Mouse (Mus musculus): ENCODE measurements around the gene Actl6b. TPM values are rescaled to one million over a fixed set of nuclear protein-coding genes. Genes with fewer than 3 reads are reported as not detected.

Gene Actl6b
- polyA plus RNA-seq, 1 experiment from 2014 or later = not detected

DNA sequence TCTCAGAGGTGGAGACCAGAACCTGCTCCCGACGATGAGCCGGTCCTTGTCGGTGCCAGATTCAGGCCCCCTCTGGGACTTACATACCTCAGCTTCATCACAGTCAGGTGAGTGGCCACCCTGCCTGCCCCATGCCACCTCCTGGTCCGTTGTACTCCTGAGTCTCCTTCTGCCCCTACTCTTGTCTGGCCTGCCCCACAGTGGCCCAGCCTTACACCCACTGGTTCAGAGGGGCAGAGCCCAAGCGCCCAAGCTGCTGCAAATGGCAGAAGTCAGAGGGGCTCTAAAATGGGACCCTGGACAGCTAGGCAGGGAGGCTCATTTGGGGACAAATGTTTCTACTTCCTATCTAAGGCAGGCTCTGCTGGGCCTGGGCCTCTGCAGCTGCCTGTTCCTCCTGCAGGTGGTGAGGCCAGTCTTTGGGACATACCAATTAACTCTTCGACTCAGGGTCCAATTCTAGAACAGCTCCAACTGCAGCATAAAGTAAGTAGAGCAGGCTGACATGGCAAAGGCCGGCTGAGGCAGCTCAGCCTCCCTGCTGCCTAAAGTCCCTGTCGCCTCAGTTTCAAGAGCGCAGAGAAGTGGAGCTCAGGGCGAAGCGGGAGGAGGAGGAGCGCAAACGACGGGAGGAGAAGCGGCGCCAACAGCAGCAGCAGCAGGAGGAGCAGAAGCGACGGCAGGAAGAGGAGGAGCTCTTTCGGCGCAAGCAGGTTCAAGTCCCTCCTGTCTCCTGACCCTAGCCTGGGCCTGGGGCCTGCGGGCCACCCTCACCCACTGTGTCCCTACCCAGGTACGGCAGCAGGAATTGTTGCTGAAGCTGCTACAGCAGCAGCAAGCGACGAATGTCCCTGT is 29.7 kb upstream of the Actl6b start:
- Histone ChIP-seq H3K4me3 (ENCODE audit: inconsistent target) (no peak overlapping the region), H3K36me3 (ENCODE audit: inconsistent target) (peaks cover 80% of the 10 kb centered on the region), H3K79me2 (ENCODE audit: inconsistent target) (peaks cover 17% of the 10 kb centered on the region), H3K27ac (no peak overlapping the region)
- 94% methylated on average over 25 of the region's 25 CpGs for WGBS (ENCODE audit: missing documents)

DNA sequence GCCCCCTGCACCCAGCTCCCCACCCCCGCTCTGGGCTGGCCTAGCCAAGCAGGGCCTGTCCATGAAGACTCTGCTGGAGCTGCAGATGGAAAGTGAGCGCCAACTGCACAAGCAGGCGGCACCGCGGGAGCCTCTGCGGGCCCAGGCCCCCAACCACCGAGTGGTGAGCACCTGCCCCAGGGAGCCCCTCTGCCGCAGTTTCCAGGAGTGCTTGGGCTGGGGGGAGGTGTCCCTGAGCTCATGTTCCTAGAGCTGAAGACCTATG is 29.1 kb upstream of the Actl6b start:
- 92% methylated on average over 8 of the region's 8 CpGs for WGBS (ENCODE audit: missing documents)
- peaks cover 80% of the 10 kb centered on the region for H3K36me3 ChIP-seq (ENCODE audit: inconsistent target)
- no peak overlapping the region for H3K27ac ChIP-seq
- H3K4me3 ChIP-seq (ENCODE audit: inconsistent target) = no peak overlapping the region
- peaks cover 17% of the 10 kb centered on the region for H3K79me2 ChIP-seq (ENCODE audit: inconsistent target)

DNA sequence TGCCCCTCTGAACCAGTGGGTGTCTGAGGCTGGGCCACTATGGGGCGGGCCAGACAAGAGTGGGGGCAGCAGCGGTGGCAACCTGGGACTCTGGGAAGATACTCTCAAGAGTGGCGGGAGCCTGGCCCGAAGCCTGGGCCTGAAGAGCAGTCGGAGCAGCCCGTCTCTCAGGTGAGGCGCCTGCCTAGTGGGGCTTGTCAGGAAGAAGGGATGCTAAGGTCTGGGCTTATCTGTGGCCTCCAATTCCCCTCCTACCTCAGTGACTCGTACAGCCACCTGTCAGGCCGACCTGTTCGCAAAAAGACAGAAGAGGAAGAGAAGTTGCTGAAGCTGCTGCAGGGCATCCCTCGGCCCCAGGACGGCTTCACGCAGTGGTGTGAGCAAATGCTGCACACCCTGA is 28.6 kb upstream of the Actl6b start:
- Histone ChIP-seq H3K79me2 (ENCODE audit: inconsistent target) (peaks cover 22% of the 10 kb centered on the region), H3K4me3 (ENCODE audit: inconsistent target) (no peak overlapping the region), H3K27ac (no peak overlapping the region), H3K36me3 (ENCODE audit: inconsistent target) (peaks cover 80% of the 10 kb centered on the region)
- 90% methylated on average over 12 of the region's 13 CpGs for WGBS (ENCODE audit: missing documents)

DNA sequence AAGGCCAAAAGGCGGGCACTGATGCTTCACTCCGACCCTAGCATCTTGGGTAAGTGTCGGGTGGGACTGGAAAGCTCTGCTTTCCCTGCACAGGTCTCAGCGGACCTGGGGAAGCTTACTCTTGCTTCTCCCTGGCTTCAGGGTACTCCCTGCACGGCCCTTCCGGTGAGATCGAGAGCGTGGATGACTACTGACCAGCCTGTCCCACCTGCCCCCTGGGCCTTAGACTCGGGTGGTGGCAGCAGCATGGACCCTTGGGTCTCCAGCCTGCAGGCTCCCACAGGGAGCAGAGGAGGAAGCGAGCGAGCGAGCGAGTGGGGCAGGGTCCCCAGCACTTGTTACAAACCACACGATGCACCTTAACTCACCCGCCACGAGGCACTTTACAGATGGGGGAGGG is 27.8 kb upstream of the Actl6b start:
- Histone ChIP-seq H3K36me3 (ENCODE audit: inconsistent target) (peaks cover 79% of the 10 kb centered on the region), H3K79me2 (ENCODE audit: inconsistent target) (peaks cover 30% of the 10 kb centered on the region), H3K27ac (no peak overlapping the region), H3K4me3 (ENCODE audit: inconsistent target) (no peak overlapping the region)
- WGBS (ENCODE audit: missing documents) = 95% methylated on average over 9 of the region's 16 CpGs

DNA sequence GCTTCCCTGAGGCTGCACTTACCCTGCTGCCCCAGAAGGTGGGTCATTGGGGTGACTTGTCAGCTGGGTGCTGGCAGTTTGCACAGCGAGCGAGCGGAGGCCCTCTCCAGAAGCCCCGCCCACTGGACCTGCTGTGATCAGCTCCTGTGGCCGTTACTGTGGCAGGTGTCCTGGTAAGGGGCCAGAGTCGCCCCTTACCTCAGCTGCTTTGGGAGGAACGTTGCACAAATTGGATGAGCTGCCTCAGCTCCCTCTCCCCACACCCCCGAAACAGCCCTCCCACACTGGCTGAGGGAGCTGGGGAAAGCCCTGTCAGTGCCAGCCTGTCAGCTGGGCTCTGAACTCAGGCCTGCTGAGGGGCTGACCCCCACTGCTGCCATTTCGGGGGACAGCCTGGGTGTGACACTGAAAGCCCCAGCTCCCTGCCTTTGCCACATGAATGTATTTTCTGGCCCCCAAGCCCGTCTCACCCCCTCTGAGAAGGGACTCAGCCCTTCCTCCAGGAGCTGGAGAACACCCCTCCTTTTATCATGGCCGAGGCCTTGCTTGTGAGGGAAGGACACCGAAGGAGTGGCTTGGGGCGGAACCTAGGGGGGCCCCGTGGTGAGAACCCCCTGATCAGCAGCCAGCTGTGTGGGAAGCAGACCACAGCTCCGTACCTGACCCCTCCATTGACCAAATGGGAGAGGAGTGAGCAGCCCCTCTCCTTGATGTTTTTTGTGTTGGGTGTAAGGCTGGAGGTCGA is 27.0 kb upstream of the Actl6b start:
- Histone ChIP-seq H3K4me3 (ENCODE audit: inconsistent target) (no peak overlapping the region), H3K36me3 (ENCODE audit: inconsistent target) (peaks cover 71% of the 10 kb centered on the region), H3K79me2 (ENCODE audit: inconsistent target) (peaks cover 39% of the 10 kb centered on the region), H3K27ac (no peak overlapping the region)
- 66% methylated on average over 16 of the region's 16 CpGs for WGBS (ENCODE audit: missing documents)

DNA sequence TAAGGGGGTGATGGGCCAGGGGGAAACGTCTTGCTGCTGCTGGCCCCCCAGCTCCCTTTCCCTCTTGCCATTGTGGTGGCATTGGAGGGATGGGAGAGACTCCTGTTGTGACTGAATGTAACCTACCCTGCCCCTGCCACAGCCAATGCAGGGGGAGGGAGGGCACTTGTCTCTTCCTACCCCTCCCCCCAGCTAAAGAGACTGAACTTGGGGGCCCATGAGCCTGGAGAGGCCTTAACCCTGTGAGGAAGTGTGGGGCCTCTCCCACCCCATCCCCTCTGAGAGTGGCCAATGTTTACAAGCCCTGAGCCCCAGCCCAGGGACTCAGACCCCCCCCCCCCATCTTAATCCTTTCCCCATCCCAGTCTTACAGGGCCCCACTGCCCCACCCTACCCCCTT is 25.9 kb upstream of the Actl6b start:
- Histone ChIP-seq H3K79me2 (ENCODE audit: inconsistent target) (peaks cover 50% of the 10 kb centered on the region), H3K27ac (no peak overlapping the region), H3K4me3 (ENCODE audit: inconsistent target) (no peak overlapping the region), H3K36me3 (ENCODE audit: inconsistent target) (peaks cover 60% of the 10 kb centered on the region)
- WGBS (ENCODE audit: missing documents) = 85% methylated on average over 1 of the region's 1 CpGs

DNA sequence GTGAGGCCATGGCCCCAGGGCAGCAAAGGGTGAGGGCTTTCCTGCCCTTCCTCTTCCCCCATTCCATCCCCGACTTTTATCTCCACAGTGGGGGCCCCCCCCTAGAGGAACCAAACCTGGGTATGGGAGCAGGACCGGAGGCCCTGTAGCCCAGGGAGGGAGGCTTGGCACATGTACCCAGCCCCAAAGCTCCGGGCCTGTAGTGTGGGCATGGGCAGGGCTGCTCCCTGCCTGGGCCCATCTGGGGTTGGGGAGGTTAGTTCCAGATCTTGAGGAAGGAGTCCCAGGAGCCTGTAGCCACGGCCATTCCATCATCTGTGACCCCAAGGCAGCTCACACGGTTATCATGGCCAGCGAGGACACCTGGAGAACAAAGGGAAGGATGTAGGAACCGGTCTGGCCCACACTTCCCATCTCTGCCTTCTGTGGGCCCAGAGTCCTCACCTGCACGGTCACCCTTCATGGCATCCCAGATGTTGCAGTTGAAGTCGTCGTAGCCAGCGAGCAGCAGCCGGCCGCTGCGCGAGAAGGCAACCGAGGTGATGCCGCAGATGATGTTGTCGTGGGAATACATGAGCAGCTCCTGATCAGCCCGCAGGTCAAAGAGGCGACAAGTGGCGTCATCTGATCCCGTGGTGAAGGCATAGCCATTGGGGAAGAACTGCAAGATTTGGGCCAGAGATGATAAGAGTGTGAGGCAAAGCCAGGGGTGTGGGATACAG is 24.9 kb upstream of the Actl6b start:
- Histone ChIP-seq H3K27ac (no peak overlapping the region), H3K79me2 (ENCODE audit: inconsistent target) (peaks cover 55% of the 10 kb centered on the region), H3K36me3 (ENCODE audit: inconsistent target) (peaks cover 54% of the 10 kb centered on the region), H3K4me3 (ENCODE audit: inconsistent target) (no peak overlapping the region)
- WGBS (ENCODE audit: missing documents) = 88% methylated on average over 22 of the region's 22 CpGs

DNA sequence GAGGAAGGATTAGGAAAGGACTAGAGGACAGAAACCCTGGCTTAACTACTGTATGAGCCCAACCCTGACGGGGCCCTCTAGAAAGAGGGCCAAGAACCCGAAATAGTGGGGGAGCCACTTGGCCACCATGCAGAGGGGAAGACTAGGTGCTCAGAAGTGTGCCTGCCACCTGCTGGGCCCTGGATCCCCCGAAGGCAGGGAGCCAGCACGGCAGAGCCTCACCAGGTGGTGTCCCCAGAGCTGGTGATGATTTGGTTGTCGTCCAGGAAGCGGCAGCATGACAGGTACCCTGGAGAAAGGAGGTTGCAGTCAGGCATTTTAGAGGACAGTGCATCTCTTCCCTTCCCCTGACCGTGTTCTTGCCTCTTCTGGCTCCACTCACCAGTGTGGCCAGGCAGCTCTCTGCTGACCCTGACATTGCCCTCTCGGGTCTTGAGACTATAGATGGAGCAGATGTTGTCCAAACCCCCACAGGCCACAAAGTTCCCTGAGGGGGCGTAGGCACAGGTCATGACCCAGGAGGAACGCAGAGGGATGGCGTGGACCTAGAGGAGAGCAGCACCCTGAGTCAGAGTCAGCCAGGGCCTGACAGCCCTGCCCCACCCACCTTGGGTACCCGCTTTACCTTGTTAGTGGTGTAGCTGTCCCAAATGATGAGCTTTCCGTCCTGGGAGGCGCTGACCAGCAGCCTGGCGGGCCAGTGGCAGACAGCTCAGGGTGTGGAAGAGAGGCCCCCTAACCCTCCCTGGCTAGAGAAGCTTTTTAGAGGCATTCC is 23.9 kb upstream of the Actl6b start:
- WGBS (ENCODE audit: missing documents) = 82% methylated on average over 13 of the region's 15 CpGs
- peaks cover 50% of the 10 kb centered on the region for H3K36me3 ChIP-seq (ENCODE audit: inconsistent target)
- no peak overlapping the region for H3K27ac ChIP-seq
- H3K4me3 ChIP-seq (ENCODE audit: inconsistent target) = no peak overlapping the region
- peaks cover 55% of the 10 kb centered on the region for H3K79me2 ChIP-seq (ENCODE audit: inconsistent target)

DNA sequence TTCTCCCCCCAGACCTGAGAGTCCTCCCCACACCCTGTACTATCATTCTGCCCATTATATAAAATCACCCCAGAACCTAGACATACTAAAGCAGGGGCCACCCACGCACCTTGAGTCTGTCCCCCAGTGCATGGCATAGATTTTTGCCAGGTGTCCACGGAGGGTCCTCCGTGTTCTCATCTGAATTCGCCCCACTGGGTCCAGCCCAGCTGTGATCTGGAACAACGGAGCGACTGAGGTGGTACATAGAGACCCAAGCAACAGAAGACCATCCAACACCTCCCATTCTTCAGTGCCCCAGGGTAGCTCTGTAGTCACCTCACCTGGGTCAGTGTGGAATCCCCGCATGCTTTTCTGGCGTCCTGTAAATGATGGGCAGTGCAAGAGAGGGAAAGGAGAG is 23.2 kb upstream of the Actl6b start:
- Histone ChIP-seq H3K27ac (no peak overlapping the region), H3K4me3 (ENCODE audit: inconsistent target) (peak overlapping the region; percentile 97), H3K79me2 (ENCODE audit: inconsistent target) (peaks cover 55% of the 10 kb centered on the region), H3K36me3 (ENCODE audit: inconsistent target) (peaks cover 48% of the 10 kb centered on the region)
- WGBS (ENCODE audit: missing documents) = 86% methylated on average over 8 of the region's 8 CpGs

DNA sequence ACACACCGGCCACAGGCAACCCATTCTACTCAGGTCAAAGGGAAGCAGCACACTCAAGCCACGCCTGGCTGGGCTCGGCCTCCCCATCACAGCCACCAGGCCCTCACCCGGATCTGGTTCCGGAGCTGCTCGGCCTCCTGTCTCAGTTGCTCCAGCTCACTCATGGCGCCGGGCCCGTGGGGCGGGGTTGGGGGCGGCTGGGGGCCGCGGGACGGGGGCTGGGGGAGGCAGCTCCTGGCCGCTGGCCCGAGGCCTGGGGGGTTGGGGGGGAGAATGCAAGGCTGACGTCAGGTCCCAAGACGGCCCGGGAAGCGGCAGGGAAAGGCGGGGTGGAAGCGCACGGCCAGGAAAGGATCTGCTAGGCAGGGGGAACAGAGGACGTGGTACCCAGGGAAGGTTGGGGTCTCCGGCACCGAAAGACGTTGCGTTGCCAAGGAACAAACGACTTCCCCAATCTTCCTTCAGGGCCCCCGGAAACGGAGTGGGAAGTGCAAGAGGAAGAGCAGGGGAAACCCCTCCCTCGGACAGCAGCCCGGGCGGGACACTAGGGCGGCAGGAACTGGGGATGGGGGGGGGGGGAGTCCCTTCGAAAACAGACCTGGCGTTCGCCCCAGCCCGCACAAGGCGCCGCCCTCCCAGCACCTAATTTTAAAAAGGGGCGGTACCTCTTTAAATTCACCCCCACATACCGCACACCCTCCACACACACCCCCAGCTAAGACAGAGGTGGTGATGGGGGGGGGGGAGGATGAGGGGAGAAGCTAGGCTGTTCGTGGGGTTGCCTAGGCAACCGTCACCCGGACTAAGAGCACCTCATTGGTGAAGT is 22.5 kb upstream of the Actl6b start:
- peak overlapping the region; percentile 57 for H3K27ac ChIP-seq
- peaks cover 55% of the 10 kb centered on the region for H3K79me2 ChIP-seq (ENCODE audit: inconsistent target)
- WGBS (ENCODE audit: missing documents) = 3% methylated on average over 45 of the region's 46 CpGs
- H3K36me3 ChIP-seq (ENCODE audit: inconsistent target) = peaks cover 43% of the 10 kb centered on the region
- peak overlapping the region; percentile 97 for H3K4me3 ChIP-seq (ENCODE audit: inconsistent target)

DNA sequence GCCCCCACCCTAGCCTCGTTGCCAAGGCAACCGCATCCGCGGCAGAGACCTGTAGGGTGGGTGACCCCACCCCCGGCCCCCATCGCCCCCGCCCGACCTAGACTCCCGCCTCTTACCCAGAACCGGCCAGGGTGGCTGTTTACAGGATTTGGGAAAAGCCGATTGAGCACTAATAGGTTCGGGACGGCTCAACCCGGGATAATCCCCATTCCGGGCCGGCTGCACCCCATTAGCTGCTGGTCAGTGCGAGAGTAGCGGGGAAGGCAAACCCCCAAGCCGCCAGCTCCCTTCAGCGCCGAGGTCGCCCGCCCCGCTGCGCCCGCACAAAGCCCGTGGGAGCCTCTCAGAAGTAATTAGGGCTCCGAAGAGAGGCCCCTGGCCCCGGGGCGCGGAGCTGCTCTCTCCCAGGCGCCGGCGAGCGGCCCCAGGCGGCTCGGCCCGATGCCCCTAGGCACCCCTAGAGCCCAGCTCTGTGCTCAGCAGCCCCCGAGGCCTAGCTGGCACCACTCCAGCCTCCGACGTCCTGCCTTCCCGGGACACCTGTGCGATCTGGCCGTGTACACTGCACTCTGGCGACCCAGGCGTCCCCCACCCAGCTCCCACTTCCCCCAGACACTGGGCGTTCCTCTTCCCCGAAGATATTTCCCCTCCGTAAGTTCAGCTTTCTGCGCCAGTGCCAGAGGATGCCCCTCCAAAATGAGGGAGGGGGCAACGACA is 21.7 kb upstream of the Actl6b start:
- peak overlapping the region; percentile 97 for H3K4me3 ChIP-seq (ENCODE audit: inconsistent target)
- WGBS (ENCODE audit: missing documents) = 1% methylated on average over 47 of the region's 51 CpGs

DNA sequence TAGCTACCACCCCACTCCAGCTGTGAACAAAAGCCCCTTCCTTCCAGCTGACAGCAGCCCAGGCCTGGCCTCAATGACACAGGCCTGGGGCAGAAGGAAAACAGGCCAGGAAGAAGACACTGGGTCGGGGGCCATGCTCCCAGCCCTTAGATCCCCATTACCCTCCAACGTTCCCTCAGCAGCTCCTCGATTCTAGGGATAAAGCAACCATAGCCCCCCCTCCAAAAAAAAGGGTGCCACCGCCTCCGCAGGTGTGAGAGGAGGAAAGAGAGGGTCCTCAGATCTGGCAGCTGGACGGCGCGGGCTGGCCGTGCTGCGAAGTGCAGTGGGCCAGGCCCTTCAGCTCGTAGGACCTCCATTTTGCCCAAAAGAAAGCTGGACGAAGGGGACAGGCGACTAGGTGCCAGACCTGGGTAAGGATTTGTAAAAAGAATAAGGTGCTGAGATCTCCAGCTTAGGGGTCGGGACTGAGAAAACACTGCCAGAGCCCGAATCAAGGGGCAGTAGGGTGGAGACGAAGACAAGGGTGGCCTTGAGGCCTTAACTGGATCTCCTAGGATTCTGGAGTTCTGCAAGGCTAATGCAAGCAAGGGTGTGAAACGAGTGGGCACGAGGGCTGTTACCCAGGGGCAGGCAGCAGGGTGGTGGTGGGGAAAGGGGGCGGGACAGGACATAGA is 21.0 kb upstream of the Actl6b start:
- WGBS (ENCODE audit: missing documents) = 3% methylated on average over 18 of the region's 19 CpGs
- Histone ChIP-seq H3K27ac (peak overlapping the region; percentile 94), H3K36me3 (ENCODE audit: inconsistent target) (peaks cover 31% of the 10 kb centered on the region), H3K79me2 (ENCODE audit: inconsistent target) (peaks cover 55% of the 10 kb centered on the region), H3K4me3 (ENCODE audit: inconsistent target) (peak overlapping the region; percentile 97)

More for the DNA sequence above, 21.7 kb upstream of the Actl6b start:
- Histone ChIP-seq H3K36me3 (ENCODE audit: inconsistent target) (peaks cover 37% of the 10 kb centered on the region), H3K79me2 (ENCODE audit: inconsistent target) (peaks cover 55% of the 10 kb centered on the region), H3K27ac (peak overlapping the region; percentile 94)

DNA sequence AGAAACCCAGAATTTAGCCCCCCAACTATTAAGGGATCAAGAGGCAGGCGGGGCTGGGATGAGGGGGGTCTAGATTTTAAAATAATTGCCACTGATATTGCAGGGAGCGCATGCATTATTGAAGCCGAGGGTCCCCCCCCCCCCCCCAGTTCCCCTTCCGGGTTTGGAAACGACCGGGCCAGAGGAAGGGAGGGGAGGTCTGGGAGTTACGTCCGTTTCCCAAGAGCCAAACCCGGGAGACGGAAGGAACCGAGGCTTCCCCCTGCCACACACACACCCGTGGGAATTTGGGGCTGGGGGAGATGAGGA is 20.6 kb upstream of the Actl6b start:
- H3K36me3 ChIP-seq (ENCODE audit: inconsistent target) = peaks cover 26% of the 10 kb centered on the region
- H3K79me2 ChIP-seq (ENCODE audit: inconsistent target) = peaks cover 52% of the 10 kb centered on the region
- peak overlapping the region; percentile 94 for H3K27ac ChIP-seq
- 0% methylated on average over 10 of the region's 12 CpGs for WGBS (ENCODE audit: missing documents)
- H3K4me3 ChIP-seq (ENCODE audit: inconsistent target) = peak overlapping the region; percentile 97

Measured in macrophage (primary cell).